Mouse (Mus musculus): ENCODE data around the gene Hip1r.

- TF ChIP-seq CTCF (IDR thresholded peaks at IDR 0.05; ENCODE audit: control insufficient read depth, insufficient read depth, low read length) (no peak), POLR2A (IDR thresholded peaks at IDR 0.05; ENCODE audit: borderline replicate concordance, control insufficient read depth, low read depth, low read length) (no peak)
These were observed 2.3 kb downstream of the Hip1r start for GRCm38 (mm10) chr5:123975668-123976180.

All from bone marrow, adult 2 months (tissue).